Comparison of ENCODE assay signal across 16 mouse cellular contexts in genomic region chr1:78417154-78417911, GRCm38 (mm10).
"Had no signal": no experiment of that assay in that cellular context is flagged by ENCODE, and none has a peak within 500 bp of the region (broad histone marks: within the 10 kb centered on the region; RNA-seq: fewer than 3 reads in every experiment).

No protein-coding gene starts in this region.

- DNase-seq: retina, postnatal 1 day; right cerebral cortex, adult 18-20 months; right cerebral cortex, postnatal 14 days; right cerebral cortex, postnatal 25 days; right cerebral cortex, postnatal 4 days; spleen, adult 18-20 months; thymus, adult 18-20 months; thymus, adult 2 months; thymus, postnatal 14 days; thymus, postnatal 25 days; thymus, postnatal 36 days; thymus, postnatal 4 days had no signal

- H3K4me1 ChIP-seq: neural tube, embryonic 13.5 days; neural tube, embryonic 15.5 days; stomach, embryonic 15.5 days had no signal

- H3K9ac ChIP-seq: neural tube, embryonic 13.5 days; neural tube, embryonic 15.5 days; stomach, embryonic 15.5 days had no signal

- H3K27ac ChIP-seq: neural tube, embryonic 13.5 days; neural tube, embryonic 15.5 days; stomach, embryonic 15.5 days; stomach, postnatal 0 days had no signal

- H3K27me3 ChIP-seq: neural tube, embryonic 13.5 days; neural tube, embryonic 15.5 days; stomach, embryonic 15.5 days had no signal

- H3K4me3 ChIP-seq: neural tube, embryonic 13.5 days; neural tube, embryonic 15.5 days; stomach, embryonic 15.5 days had no signal

- H3K9me3 ChIP-seq: neural tube, embryonic 13.5 days; neural tube, embryonic 15.5 days; stomach, embryonic 15.5 days had no signal
